Mouse (Mus musculus) erythroblast, embryonic 14.5 days (primary cell): Measurements from ENCODE around the gene Piwil1.

Experiments used
- GATA1 ChIP-seq: IDR thresholded peaks from 2 replicates; pipeline ENCODE4 v1.6.1; 2012; ENCODE audit warnings: low read length, inconsistent platforms, mixed read lengths
- TAL1 ChIP-seq: IDR thresholded peaks from 3 replicates; pipeline ENCODE4 v1.6.1; 2012; ENCODE audit warnings: low read length, inconsistent platforms, mixed read lengths

- TF ChIP-seq GATA1 (no peak), TAL1 (no peak)
Measured at GRCm38 (mm10) chr5:128761118-128761517, 58.8 kb downstream of the Piwil1 start.
